Mouse (Mus musculus): ENCODE measurements around the gene Hivep3. TPM values are rescaled to one million over a fixed set of nuclear protein-coding genes. Genes with fewer than 3 reads are reported as not detected.

Hivep3 gene
- polyA plus RNA-seq, 1 experiment from 2014 or later: 2.1 TPM

DNA sequence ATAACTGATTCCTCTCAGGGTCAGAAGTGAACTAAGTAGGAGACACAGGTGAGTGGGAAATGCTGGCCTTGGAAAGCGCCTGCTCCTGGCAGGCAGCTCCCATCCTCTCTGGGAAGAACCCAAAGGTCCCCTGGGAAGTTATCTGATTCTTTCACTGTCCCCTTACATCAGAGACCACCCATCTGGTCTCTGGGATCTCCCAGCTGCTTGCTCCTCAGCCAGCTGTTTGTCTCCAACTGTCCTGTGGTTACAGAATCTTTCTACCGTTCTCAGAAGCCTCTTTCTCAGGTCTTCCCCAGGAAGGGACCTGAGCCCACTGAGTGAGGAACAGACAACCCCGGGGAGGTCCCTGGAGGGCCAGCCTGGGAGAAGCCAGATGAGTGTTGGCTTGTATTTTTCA, 288.8 kb downstream of the Hivep3 start:
- H3K4me3 ChIP-seq: no peak overlapping the region
- H3K27ac ChIP-seq: no peak overlapping the region
- peaks cover 19% of the 10 kb centered on the region for H3K27me3 ChIP-seq (ENCODE audit: insufficient read depth, poor library complexity, severe bottlenecking)
- WGBS: 71% methylated on average over 3 of the region's 3 CpGs
- H3K36me3 ChIP-seq: no peaks in the 10 kb centered on the region
- H3K9me3 ChIP-seq: no peaks in the 10 kb centered on the region
- H3K4me1 ChIP-seq (replicated peaks): peaks cover 20% of the 10 kb centered on the region
- DNase-seq (ENCODE audit: low spot score): no peak

DNA sequence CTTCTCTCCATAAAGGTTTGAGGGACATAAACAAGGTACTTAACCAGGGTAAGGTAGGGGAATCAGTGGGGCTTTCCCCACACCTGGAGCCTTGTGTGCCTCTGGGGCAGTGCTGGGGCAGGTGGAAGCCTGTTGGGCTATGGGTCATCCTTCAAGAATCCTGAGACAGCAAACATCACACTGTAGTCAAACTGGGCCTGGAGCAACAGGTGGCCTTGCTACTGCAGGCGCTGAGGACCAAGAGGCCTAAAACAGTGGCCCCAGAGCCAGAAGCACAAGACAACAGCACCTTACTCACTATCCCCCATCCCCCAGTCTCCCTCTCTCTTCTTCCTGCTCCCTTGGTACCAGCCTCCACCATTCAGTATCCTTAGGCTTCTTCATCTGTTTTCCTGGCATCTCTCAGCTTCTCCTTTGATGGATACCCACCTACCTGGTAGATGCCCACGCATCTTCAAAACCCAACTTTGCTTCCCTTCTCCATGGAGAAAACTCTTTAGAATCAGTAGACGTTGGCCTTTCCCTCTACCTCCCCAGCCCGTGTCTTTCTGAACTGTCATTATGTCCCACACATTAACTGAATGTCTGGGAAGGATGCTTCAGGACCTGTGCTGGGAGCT, 289.7 kb downstream of the Hivep3 start:
- Histone ChIP-seq H3K9me3 (no peaks in the 10 kb centered on the region), H3K27me3 (ENCODE audit: insufficient read depth, poor library complexity, severe bottlenecking) (peaks cover 26% of the 10 kb centered on the region), H3K36me3 (no peaks in the 10 kb centered on the region), H3K27ac (no peak overlapping the region), H3K4me3 (no peak overlapping the region), H3K4me1 (replicated peaks) (peaks cover 15% of the 10 kb centered on the region)
- DNase-seq (ENCODE audit: low spot score): no peak
- WGBS: 84% methylated on average over 4 of the region's 4 CpGs

DNA sequence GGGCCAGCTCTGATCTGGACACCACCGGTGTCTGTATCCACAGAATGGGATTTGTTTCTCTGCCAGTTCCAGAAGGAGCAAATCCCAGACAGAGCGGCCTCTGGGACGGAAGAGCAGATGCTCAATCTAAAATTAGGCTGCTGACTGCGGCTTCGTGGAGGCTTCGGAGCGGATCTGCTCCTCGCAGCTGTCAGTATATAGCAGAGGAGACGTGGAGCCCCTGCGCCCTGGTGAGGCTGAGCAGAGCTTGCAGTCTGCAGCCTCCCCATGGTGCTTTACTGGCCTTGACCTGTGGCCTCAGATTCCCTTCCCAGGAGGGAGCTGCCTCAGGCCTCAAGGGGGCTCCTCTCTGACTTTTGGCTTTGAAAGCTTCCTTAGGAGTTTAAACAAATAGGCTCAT, 290.5 kb downstream of the Hivep3 start:
- no peak overlapping the region for H3K4me3 ChIP-seq
- DNase-seq (ENCODE audit: low spot score): no peak
- H3K27ac ChIP-seq: no peak overlapping the region
- 54% methylated on average over 10 of the region's 10 CpGs for WGBS
- H3K4me1 ChIP-seq (replicated peaks): peaks cover 15% of the 10 kb centered on the region
- H3K9me3 ChIP-seq: no peaks in the 10 kb centered on the region
- no peaks in the 10 kb centered on the region for H3K36me3 ChIP-seq
- H3K27me3 ChIP-seq (ENCODE audit: insufficient read depth, poor library complexity, severe bottlenecking): peaks cover 33% of the 10 kb centered on the region

DNA sequence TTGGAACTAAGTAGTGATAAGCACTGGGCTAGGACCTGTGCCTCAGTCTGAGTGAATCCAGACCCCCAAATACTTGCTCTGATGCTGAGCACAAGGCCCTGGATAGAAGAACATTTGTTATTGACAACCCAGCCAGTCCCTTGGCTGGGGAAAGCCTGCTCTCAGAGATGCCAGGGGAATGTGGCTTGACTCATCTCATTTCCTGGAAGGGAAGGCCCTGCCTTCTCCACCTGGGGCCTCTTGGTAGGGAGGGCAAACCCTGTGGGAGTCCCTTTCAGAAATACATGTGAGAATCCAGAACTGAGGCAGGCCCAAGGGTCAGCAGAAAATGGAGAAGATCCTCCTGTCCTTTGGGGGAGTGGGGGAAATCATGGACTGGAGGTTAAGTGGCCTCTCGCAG, 294.1 kb downstream of the Hivep3 start:
- Histone ChIP-seq H3K27ac (no peak overlapping the region), H3K36me3 (no peaks in the 10 kb centered on the region), H3K4me3 (no peak overlapping the region), H3K4me1 (replicated peaks) (peaks cover 22% of the 10 kb centered on the region), H3K9me3 (no peaks in the 10 kb centered on the region), H3K27me3 (ENCODE audit: insufficient read depth, poor library complexity, severe bottlenecking) (peaks cover 69% of the 10 kb centered on the region)
- DNase-seq (ENCODE audit: low spot score): no peak
- 82% methylated on average over 1 of the region's 1 CpGs for WGBS

DNA sequence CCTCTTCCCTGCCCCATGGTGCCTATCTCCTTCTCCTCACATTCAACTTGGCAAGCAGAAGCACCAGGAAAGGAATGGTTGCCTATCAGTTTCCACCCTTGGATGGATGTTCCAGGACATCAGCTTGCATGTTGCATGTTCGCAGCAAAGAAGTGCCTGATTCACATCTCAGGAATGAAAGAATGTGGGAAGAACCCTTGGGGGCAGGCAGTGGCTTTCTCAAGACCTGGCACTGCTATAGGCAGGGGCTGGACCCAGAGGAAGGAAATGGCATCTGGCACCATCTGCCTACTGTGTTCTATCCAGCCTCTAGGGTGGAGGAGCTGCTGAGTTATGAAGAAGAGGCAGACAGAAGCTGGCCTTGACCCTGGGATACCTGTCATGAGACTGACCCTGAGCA, 296.4 kb downstream of the Hivep3 start:
- no peaks in the 10 kb centered on the region for H3K36me3 ChIP-seq
- H3K4me3 ChIP-seq: no peak overlapping the region
- no peak overlapping the region for H3K27ac ChIP-seq
- H3K4me1 ChIP-seq (replicated peaks): peaks cover 22% of the 10 kb centered on the region
- H3K9me3 ChIP-seq: no peaks in the 10 kb centered on the region
- H3K27me3 ChIP-seq (ENCODE audit: insufficient read depth, poor library complexity, severe bottlenecking): peaks cover 76% of the 10 kb centered on the region
- 86% methylated on average over 1 of the region's 1 CpGs for WGBS
- no peak for DNase-seq (ENCODE audit: low spot score)

DNA sequence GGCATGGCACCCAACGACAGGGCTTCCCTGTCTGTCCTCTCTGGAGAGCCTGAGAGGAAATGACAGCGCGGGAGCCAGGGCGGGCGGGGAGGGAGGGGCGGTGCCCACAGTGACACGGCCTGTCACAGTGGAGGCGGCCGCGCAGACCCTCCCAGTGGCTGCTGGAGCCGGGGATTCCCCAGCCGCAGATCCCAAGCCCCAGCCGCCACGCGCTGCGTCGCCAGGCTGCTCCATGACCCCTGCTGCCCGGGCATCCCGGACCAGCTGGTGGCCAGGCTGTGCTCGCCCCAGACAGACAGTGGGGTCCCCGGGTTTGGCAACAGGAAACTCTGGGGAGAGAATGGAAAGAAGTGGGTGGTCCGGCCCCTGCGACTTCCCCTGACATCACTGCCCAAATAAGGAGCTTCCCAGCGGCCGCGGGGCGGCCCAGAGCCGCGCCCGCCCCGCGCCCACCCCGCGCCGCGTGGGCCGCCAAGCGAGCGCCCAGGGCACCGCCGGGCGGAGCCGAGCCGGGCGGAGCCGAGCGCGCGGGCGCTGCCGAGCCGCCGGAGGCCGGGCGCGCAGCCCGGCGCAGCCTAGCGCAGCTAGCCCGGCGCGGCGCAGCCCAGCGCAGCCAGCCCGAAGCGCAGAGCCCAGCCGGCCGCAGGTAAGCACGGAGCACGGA, 298.9 kb downstream of the Hivep3 start:
- Histone ChIP-seq H3K4me3 (peak overlapping the region; percentile 65), H3K36me3 (no peaks in the 10 kb centered on the region), H3K27me3 (ENCODE audit: insufficient read depth, poor library complexity, severe bottlenecking) (peaks cover 95% of the 10 kb centered on the region), H3K27ac (peak overlapping the region; percentile 69; the same call in 1 of the 2 replicates), H3K9me3 (no peaks in the 10 kb centered on the region), H3K4me1 (replicated peaks) (peaks cover 16% of the 10 kb centered on the region)
- peak; percentile 62 for DNase-seq (ENCODE audit: low spot score)
- 5% methylated on average over 70 of the region's 70 CpGs for WGBS

DNA sequence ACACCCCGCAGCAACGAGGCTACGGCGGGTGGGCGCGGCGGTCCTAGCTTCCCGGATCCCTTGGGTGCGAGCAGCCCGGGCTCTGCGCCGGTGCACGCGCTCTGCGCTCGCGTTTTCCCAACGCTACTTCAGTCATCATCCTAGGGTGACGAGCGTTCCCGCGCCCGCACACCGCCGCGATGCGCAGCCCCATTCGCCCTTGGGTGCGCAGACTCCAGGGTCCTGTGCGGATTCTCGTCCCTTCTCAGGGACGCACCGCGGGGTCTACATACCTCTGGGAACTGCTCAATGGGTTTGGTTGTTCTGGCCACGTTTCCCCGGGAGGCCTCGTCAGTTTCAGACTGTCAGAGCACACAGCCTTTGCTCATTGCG, 299.4 kb downstream of the Hivep3 start:
- Histone ChIP-seq H3K27ac (peak overlapping the region; percentile 69; the same call in 1 of the 2 replicates), H3K36me3 (no peaks in the 10 kb centered on the region), H3K4me1 (replicated peaks) (peaks cover 16% of the 10 kb centered on the region), H3K4me3 (peak overlapping the region; percentile 65), H3K9me3 (no peaks in the 10 kb centered on the region), H3K27me3 (ENCODE audit: insufficient read depth, poor library complexity, severe bottlenecking) (peaks cover 96% of the 10 kb centered on the region)
- DNase-seq (ENCODE audit: low spot score): peak; percentile 33
- under 1% methylated on average over 38 of the region's 38 CpGs for WGBS

DNA sequence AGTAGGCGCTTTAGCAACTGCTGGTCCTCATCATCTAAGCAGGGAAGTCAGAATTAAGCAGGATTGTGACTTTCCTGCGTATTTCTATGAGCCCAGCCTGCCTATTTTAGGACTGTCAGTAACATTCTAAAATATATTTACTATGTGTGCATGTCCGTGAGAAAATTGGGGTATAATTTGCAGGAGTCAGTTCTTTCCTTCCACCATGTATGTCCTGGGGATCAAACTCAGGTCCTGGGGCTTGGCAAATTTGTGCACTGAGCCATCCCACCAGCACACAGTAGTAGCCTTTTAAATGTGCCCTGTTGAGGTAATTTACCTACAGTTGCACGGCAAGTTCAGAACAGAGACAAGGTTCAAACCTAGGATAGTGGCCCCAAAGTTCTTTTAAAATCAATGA, 302.7 kb downstream of the Hivep3 start:
- no peaks in the 10 kb centered on the region for H3K9me3 ChIP-seq
- H3K27ac ChIP-seq: no peak overlapping the region
- no peak overlapping the region for H3K4me3 ChIP-seq
- peaks cover 16% of the 10 kb centered on the region for H3K4me1 ChIP-seq (replicated peaks)
- peaks cover 68% of the 10 kb centered on the region for H3K27me3 ChIP-seq (ENCODE audit: insufficient read depth, poor library complexity, severe bottlenecking)
- H3K36me3 ChIP-seq: no peaks in the 10 kb centered on the region
- no peak for DNase-seq (ENCODE audit: low spot score)
- WGBS: 82% methylated on average over 4 of the region's 4 CpGs

DNA sequence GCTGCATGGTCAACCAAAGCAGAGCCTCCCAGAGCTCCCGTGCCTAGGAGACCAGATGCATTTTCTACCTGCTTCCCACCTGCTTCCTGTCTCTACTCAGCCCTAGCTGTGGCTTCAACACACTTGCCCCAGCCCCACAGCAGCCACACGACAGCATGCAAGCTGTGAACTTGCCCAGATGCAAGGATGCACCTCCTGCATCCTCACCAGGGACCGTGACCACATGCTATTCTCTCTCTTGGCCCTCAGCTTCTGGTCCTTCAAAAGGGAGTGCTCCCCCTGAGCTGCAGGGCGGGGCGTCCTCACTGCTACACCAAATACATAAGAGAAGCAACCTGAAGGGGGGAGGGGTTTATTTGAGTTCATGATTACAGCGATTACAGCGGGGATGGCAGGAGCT, 303.4 kb downstream of the Hivep3 start:
- 54% methylated on average over 7 of the region's 7 CpGs for WGBS
- Histone ChIP-seq H3K4me1 (replicated peaks) (peaks cover 14% of the 10 kb centered on the region), H3K27me3 (ENCODE audit: insufficient read depth, poor library complexity, severe bottlenecking) (peaks cover 61% of the 10 kb centered on the region), H3K4me3 (no peak overlapping the region), H3K36me3 (no peaks in the 10 kb centered on the region), H3K9me3 (no peaks in the 10 kb centered on the region), H3K27ac (no peak overlapping the region)
- no peak for DNase-seq (ENCODE audit: low spot score)

DNA sequence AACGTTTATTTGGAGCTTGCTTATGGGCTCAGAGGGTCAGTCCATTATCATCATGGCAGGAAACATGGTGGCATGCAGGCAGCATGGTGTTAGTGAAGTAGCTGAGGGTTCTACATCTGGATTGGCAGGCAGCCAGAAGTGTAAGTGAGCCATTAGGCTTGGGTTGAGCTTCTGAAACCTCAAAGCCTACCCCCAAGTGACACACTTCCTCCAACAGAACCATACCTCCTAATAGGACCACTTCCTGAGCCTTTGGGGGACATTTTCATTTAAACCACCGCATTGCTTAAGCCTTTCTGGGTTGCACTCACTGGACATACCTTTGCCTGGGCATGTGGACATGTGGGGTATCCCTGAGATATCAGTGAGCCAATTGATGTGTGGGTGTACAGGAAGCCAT, 307.9 kb downstream of the Hivep3 start:
- Histone ChIP-seq H3K27ac (no peak overlapping the region), H3K9me3 (no peaks in the 10 kb centered on the region), H3K4me1 (replicated peaks) (no peaks in the 10 kb centered on the region), H3K4me3 (no peak overlapping the region), H3K27me3 (ENCODE audit: insufficient read depth, poor library complexity, severe bottlenecking) (peaks cover 16% of the 10 kb centered on the region; the same call in 1 of the 2 replicates), H3K36me3 (no peaks in the 10 kb centered on the region)
- no peak for DNase-seq (ENCODE audit: low spot score)
- WGBS: 84% methylated on average over 2 of the region's 2 CpGs

DNA sequence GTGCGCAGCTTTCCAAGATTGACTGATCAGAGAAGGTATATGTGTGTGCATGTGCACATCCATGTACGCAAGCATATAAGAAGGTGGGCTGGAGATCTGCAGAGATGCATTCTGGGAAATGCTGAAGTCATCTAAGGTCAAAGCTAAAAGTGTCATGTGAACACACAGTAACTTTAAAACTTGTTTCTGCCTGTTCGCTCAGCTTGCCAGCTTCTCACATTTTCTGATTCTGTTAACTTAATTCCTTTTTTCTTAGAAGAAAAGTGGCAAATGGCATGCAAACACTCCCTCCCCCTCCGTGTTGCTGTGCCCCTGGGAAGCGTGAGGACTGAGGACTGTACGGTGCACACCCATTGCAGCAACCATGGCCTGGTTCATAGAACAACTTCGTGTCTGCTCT, 308.9 kb downstream of the Hivep3 start:
- 93% methylated on average over 7 of the region's 7 CpGs for WGBS
- Histone ChIP-seq H3K27me3 (ENCODE audit: insufficient read depth, poor library complexity, severe bottlenecking) (peaks cover 14% of the 10 kb centered on the region; the same call in 1 of the 2 replicates), H3K9me3 (no peaks in the 10 kb centered on the region), H3K4me1 (replicated peaks) (0 out of 2 replicates have a peak, but pooled peaks cover 5% of the 10 kb centered on the region), H3K36me3 (no peaks in the 10 kb centered on the region), H3K27ac (no peak overlapping the region), H3K4me3 (no peak overlapping the region)
- no peak for DNase-seq (ENCODE audit: low spot score)

DNA sequence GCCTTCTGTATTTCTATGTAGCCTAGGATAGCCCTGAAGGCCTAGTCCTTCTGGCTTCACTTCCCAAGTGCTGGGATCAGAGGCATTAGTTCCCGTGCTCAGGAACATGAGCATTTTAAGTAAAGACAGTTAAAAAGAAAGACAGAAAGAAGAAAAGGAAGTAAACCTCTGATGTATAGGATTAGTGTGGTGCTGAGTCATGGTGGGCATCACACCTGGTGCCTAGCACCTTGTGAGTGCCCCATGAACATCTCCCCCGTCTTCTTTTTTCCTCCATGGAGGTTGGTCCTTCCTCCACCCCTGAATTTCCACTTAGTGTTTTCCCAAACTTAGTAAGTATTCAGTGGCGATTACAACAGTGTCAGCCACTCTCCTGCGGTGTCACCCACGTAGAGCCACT, 311.0 kb downstream of the Hivep3 start:
- WGBS: 87% methylated on average over 5 of the region's 5 CpGs
- Histone ChIP-seq H3K4me3 (no peak overlapping the region), H3K27ac (no peak overlapping the region), H3K9me3 (no peaks in the 10 kb centered on the region), H3K36me3 (no peaks in the 10 kb centered on the region), H3K27me3 (ENCODE audit: insufficient read depth, poor library complexity, severe bottlenecking) (0 out of 2 replicates have a peak, but pooled peaks cover 6% of the 10 kb centered on the region), H3K4me1 (replicated peaks) (0 out of 2 replicates have a peak, but pooled peaks cover 5% of the 10 kb centered on the region)
- no peak for DNase-seq (ENCODE audit: low spot score)

DNA sequence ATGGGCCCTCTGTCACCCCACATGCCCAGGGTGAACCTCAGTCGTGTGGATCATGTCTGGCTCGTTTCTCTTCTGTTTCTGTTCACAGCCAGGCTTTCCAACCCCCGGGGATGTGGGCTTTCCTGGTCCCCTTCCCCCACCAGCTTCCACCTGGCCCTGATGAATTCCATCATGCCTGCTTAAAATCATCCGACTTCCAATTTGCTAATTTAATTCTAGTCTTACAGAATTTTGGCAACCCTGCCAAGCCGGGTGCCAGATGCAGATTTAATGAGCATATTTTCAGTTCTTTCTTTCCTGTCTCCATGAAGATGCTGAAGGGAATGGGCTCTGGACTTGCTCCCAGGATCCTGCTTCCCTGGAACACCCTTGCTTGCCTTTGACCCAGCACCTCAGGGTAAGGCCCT, 311.6 kb downstream of the Hivep3 start:
- Histone ChIP-seq H3K4me3 (no peak overlapping the region), H3K27ac (no peak overlapping the region), H3K4me1 (replicated peaks) (0 out of 2 replicates have a peak, but pooled peaks cover 5% of the 10 kb centered on the region), H3K9me3 (no peaks in the 10 kb centered on the region), H3K36me3 (no peaks in the 10 kb centered on the region), H3K27me3 (ENCODE audit: insufficient read depth, poor library complexity, severe bottlenecking) (0 out of 2 replicates have a peak, but pooled peaks cover 6% of the 10 kb centered on the region)
- 80% methylated on average over 5 of the region's 5 CpGs for WGBS
- DNase-seq (ENCODE audit: low spot score): no peak

All from hindbrain, embryonic 10.5 days (tissue).